Mouse (Mus musculus): ENCODE results near the gene Cabp4. TPM values are rescaled to one million over a fixed set of nuclear protein-coding genes. Genes with fewer than 3 reads are reported as not detected.

Cabp4 gene
- total and polyA plus RNA-seq, 3 experiments, result 0.21 TPM; not detected in 2

DNA sequence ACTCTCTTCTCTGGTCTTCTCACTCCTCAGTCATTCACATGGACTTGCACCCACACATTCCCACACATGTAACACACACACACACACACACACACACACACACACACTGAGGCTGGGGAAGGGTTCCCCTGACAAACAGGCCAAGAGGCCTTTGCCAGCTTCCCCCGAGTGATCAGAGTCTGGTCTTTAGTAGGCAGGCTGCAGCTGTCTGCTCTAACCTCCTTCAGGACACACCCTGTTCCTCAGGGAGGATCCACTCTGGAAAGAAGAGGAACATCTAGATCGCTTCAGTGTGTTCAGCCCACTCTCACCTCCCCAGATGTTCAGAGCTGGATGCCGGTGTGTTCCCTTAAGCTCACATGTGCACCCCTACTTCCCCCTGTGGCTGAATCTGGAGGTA, 49.5 kb downstream of the Cabp4 start:
- Histone ChIP-seq H3K4me3 (no peak overlapping the region), H3K27me3 (ENCODE audit: control insufficient read depth, insufficient read depth, low read length) (no peaks in the 10 kb centered on the region), H3K9ac (ENCODE audit: low read depth, low read length) (no peak overlapping the region), H3K36me3 (ENCODE audit: control insufficient read depth, insufficient read depth, low read length) (no peaks in the 10 kb centered on the region), H3K79me2 (replicated peaks; ENCODE audit: control insufficient read depth, insufficient read depth, low read length) (no peaks in the 10 kb centered on the region), H3K4me1 (ENCODE audit: control insufficient read depth, insufficient read depth, low read length) (peaks cover 5% of the 10 kb centered on the region), H3K27ac (no peak overlapping the region)
- DNase-seq, result no peak
- WGBS, result 60% methylated on average over 3 of the region's 3 CpGs
- intact Hi-C loops (cut with DNase I), result no loop called here
- no peak for TF ChIP-seq EP300 (IDR thresholded peaks at IDR 0.05; ENCODE audit: insufficient read depth, low read depth, low read length)
- no peak for TF ChIP-seq POLR2A (IDR thresholded peaks at IDR 0.05; ENCODE audit: insufficient read depth, low read depth, low read length)
- no peak for TF ChIP-seq CTCF (IDR thresholded peaks at IDR 0.05)

DNA sequence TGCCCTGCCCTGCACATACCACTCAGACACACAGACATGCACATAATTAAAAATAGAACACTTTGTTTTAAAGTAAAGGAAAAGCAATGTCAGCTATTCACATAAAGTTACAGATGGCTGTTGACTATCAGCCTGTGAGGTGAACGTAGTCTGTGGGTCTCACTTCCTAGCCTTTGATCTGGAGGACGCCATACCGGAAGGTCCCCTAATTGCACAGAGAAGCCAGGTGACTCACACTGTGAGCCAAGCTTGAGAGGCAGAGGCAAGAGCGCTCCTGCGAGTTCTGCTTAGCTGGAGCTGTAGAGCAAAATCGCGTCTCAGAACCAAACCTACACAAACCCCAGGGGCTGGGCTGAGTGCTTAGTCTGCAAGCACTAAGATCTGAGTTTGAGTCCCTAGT, 50.1 kb downstream of the Cabp4 start:
- no peaks in the 10 kb centered on the region for H3K79me2 ChIP-seq (replicated peaks; ENCODE audit: control insufficient read depth, insufficient read depth, low read length)
- WGBS, result 68% methylated on average over 7 of the region's 7 CpGs
- H3K27me3 ChIP-seq (ENCODE audit: control insufficient read depth, insufficient read depth, low read length), result no peaks in the 10 kb centered on the region
- no peak for DNase-seq
- no peak overlapping the region for H3K27ac ChIP-seq
- TF ChIP-seq POLR2A (IDR thresholded peaks at IDR 0.05; ENCODE audit: insufficient read depth, low read depth, low read length) (no peak), EP300 (IDR thresholded peaks at IDR 0.05; ENCODE audit: insufficient read depth, low read depth, low read length) (no peak), CTCF (IDR thresholded peaks at IDR 0.05) (no peak)
- no peaks in the 10 kb centered on the region for H3K36me3 ChIP-seq (ENCODE audit: control insufficient read depth, insufficient read depth, low read length)
- no peak overlapping the region for H3K4me3 ChIP-seq
- peaks cover 5% of the 10 kb centered on the region; the same call in 1 of the 2 replicates for H3K4me1 ChIP-seq (ENCODE audit: control insufficient read depth, insufficient read depth, low read length)
- intact Hi-C loops (cut with DNase I), result no loop called here
- no peak overlapping the region for H3K9ac ChIP-seq (ENCODE audit: low read depth, low read length)

DNA sequence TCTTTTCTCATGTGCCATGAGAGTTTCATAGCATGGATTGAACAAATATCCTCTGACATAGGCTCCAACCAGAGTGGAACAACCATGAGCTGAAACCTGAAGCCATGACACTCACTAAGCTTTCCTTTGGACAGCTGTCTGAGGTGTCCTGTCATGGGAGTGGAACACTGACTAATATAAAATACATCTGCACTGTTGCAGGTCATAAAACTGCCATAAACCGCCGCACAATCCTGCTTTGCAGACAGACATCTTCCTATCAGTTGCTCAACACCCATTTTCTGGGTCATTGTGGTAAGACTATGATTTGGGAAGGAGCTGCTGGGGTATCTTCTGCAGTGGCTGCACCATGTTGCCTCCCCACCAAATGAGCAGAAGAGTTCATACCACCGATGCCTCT, 51.1 kb downstream of the Cabp4 start:
- WGBS, result 87% methylated on average over 3 of the region's 3 CpGs
- no peaks in the 10 kb centered on the region for H3K27me3 ChIP-seq (ENCODE audit: control insufficient read depth, insufficient read depth, low read length)
- intact Hi-C loops (cut with DNase I), result no loop called here

DNA sequence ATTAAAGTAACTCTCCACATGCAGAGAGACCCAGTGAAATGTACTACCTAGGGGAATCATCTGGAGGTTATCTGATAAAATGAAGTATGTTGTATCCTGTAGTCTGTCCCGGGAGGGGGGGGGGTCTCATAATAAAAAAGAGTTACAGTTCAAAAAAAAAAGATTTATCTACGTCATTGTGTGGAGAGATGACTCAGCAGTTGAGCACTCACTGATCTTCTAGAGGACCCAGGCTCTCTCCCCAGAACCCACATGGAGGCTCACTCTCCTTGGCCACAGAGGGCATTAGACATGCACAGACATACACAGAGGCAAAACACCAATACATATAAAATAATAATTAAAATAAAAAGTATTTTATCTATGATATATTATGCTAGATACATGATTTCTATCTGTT, 52.5 kb downstream of the Cabp4 start:
- 57% methylated on average over 2 of the region's 2 CpGs for WGBS
- H3K79me2 ChIP-seq (replicated peaks; ENCODE audit: control insufficient read depth, insufficient read depth, low read length), result no peaks in the 10 kb centered on the region
- intact Hi-C loops (cut with DNase I), result no loop called here
- no peaks in the 10 kb centered on the region for H3K36me3 ChIP-seq (ENCODE audit: control insufficient read depth, insufficient read depth, low read length)
- H3K27me3 ChIP-seq (ENCODE audit: control insufficient read depth, insufficient read depth, low read length), result no peaks in the 10 kb centered on the region
- no peak for DNase-seq
- H3K4me3 ChIP-seq, result no peak overlapping the region
- no peak overlapping the region for H3K27ac ChIP-seq
- no peak overlapping the region for H3K9ac ChIP-seq (ENCODE audit: low read depth, low read length)
- no peak for TF ChIP-seq POLR2A (IDR thresholded peaks at IDR 0.05; ENCODE audit: insufficient read depth, low read depth, low read length)
- H3K4me1 ChIP-seq (ENCODE audit: control insufficient read depth, insufficient read depth, low read length), result no peaks in the 10 kb centered on the region; the same call in 1 of the 2 replicates

More for the DNA sequence above, 51.1 kb downstream of the Cabp4 start:
- no peak for TF ChIP-seq POLR2A (IDR thresholded peaks at IDR 0.05; ENCODE audit: insufficient read depth, low read depth, low read length)
- TF ChIP-seq CTCF (IDR thresholded peaks at IDR 0.05), result no peak
- TF ChIP-seq EP300 (IDR thresholded peaks at IDR 0.05; ENCODE audit: insufficient read depth, low read depth, low read length), result no peak
- H3K36me3 ChIP-seq (ENCODE audit: control insufficient read depth, insufficient read depth, low read length), result no peaks in the 10 kb centered on the region
- H3K4me3 ChIP-seq, result no peak overlapping the region
- no peak overlapping the region for H3K27ac ChIP-seq
- no peak for DNase-seq
- no peaks in the 10 kb centered on the region for H3K79me2 ChIP-seq (replicated peaks; ENCODE audit: control insufficient read depth, insufficient read depth, low read length)
- no peak overlapping the region for H3K9ac ChIP-seq (ENCODE audit: low read depth, low read length)
- H3K4me1 ChIP-seq (ENCODE audit: control insufficient read depth, insufficient read depth, low read length), result peaks cover 2% of the 10 kb centered on the region; the same call in 1 of the 2 replicates

DNA sequence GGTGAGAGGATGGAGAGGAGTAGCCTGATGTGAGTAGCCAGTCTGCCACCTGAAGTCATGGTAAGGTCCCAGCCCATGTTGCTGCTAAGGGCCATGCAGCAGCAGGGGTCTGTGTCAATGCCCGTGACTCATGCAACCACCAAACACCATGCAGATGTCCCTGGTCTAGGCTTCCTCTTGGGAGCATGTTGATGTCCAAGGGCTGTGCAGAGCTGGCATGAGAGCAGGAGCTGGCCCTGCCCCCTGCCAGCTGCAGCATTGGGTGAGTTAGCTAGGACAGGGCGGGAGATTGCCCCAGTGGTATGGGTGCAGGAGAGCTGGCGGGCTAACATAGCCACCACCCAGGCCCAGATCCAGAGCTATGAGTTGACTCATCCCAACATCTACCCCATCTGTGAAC, 53.4 kb downstream of the Cabp4 start:
- H3K27me3 ChIP-seq (ENCODE audit: control insufficient read depth, insufficient read depth, low read length), result no peaks in the 10 kb centered on the region
- no peak for DNase-seq
- H3K79me2 ChIP-seq (replicated peaks; ENCODE audit: control insufficient read depth, insufficient read depth, low read length), result no peaks in the 10 kb centered on the region
- H3K27ac ChIP-seq, result no peak overlapping the region
- H3K9ac ChIP-seq (ENCODE audit: low read depth, low read length), result no peak overlapping the region
- WGBS, result 90% methylated on average over 3 of the region's 3 CpGs
- H3K36me3 ChIP-seq (ENCODE audit: control insufficient read depth, insufficient read depth, low read length), result no peaks in the 10 kb centered on the region
- intact Hi-C loops (cut with DNase I), result no loop called here
- no peak overlapping the region for H3K4me3 ChIP-seq
- TF ChIP-seq EP300 (IDR thresholded peaks at IDR 0.05; ENCODE audit: insufficient read depth, low read depth, low read length) (no peak), CTCF (IDR thresholded peaks at IDR 0.05) (no peak), POLR2A (IDR thresholded peaks at IDR 0.05; ENCODE audit: insufficient read depth, low read depth, low read length) (no peak)
- H3K4me1 ChIP-seq (ENCODE audit: control insufficient read depth, insufficient read depth, low read length), result no peaks in the 10 kb centered on the region

DNA sequence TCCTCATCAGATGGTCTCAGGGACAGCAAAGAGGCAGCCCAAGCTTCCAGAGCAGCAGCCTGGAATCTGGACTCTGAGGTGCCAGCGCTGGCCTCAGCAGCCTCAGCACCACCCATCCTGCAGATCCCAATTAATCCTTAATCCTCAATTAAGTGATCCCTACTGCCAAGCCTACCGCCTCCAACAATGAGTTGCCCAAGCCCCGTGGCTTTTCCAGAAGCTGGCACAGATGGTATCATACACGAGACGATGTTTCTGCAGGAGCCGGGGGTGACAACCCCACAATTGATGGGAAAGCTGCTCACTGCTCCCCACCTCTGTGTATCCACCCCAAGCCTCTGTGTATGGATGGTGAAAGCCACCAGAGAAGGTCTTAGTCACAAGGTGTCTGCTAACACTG, 54.7 kb downstream of the Cabp4 start:
- 83% methylated on average over 6 of the region's 6 CpGs for WGBS
- H3K36me3 ChIP-seq (ENCODE audit: control insufficient read depth, insufficient read depth, low read length), result no peaks in the 10 kb centered on the region
- no peak overlapping the region for H3K4me3 ChIP-seq
- no peaks in the 10 kb centered on the region for H3K4me1 ChIP-seq (ENCODE audit: control insufficient read depth, insufficient read depth, low read length)
- no peaks in the 10 kb centered on the region for H3K27me3 ChIP-seq (ENCODE audit: control insufficient read depth, insufficient read depth, low read length)
- TF ChIP-seq POLR2A (IDR thresholded peaks at IDR 0.05; ENCODE audit: insufficient read depth, low read depth, low read length) (no peak), EP300 (IDR thresholded peaks at IDR 0.05; ENCODE audit: insufficient read depth, low read depth, low read length) (no peak), CTCF (IDR thresholded peaks at IDR 0.05) (no peak)
- H3K79me2 ChIP-seq (replicated peaks; ENCODE audit: control insufficient read depth, insufficient read depth, low read length), result no peaks in the 10 kb centered on the region
- no peak overlapping the region for H3K27ac ChIP-seq
- DNase-seq, result no peak
- H3K9ac ChIP-seq (ENCODE audit: low read depth, low read length), result no peak overlapping the region
- intact Hi-C loops (cut with DNase I), result no loop called here
